Mouse (Mus musculus) activated CD4-positive, CD25-positive, alpha-beta regulatory T cell, adult 9 weeks (primary cell): ENCODE measurements around the gene Acyp2. TPM values are rescaled to one million over a fixed set of nuclear protein-coding genes. Genes with fewer than 3 reads are reported as not detected.

Source experiments
- polyA plus RNA-seq: library from polyadenylated mRNA; unstranded; fragments of 100-300 nt; shearing (Covaris generic); gene quantifications from one replicate; pipeline ENCODE4 v1.2.1, GENCODE M21; 2017

Acyp2 gene
- 1.4 TPM for polyA plus RNA-seq

GRCm38 (mm10) chr11:30649001-30649637 is at the start of gene Acyp2:
Gene Acyp2, minus strand, starts transcription at chr11:30649587.

GRCm38 (mm10) chr11:30471751-30472593 is 177.4 kb downstream of the Acyp2 start, which contains the start of gene 4930505A04Rik:
Gene 4930505A04Rik, minus strand, starts transcription at chr11:30471827.

Other genes starting within 250 kb of the Acyp2 start
- not detected for gene 4930505A04Rik, start 177.8 kb downstream of the Acyp2 start, polyA plus RNA-seq
- 7.3 TPM for gene Psme4, start 122.1 kb upstream of the Acyp2 start, polyA plus RNA-seq
- not detected for gene Gpr75, start 235.8 kb upstream of the Acyp2 start, polyA plus RNA-seq
- 60.8 TPM for gene Asb3, start 235.8 kb upstream of the Acyp2 start, polyA plus RNA-seq